Mouse (Mus musculus) E14TG2a.4 (cell line): ENCODE measurements around the gene Stard8.
A peak's percentile ranks its signal among the peaks of the same experiment; 100 is the strongest.
"Not testable (repeated sequence)": the region's sequence is repeated elsewhere in the genome, so short reads cannot be mapped to it uniquely, and the experiment has no call there.

Source experiments
- H3K27me3 ChIP-seq: 2 replicates; pipeline ENCODE4 v1.6.1; 2014; ENCODE audit warnings: low read length, control low read depth; ENCODE audit not compliant: insufficient read depth
- H3K36me3 ChIP-seq: 2 replicates; pipeline ENCODE4 v1.6.1; 2014; ENCODE audit warnings: low read length, control low read depth; ENCODE audit not compliant: insufficient read depth
- H3K4me1 ChIP-seq: replicated peaks from 2 replicates; pipeline ENCODE4 v1.6.1; 2014; ENCODE audit warnings: low read depth, low read length, control low read depth
- H3K4me3 ChIP-seq: replicated peaks from 2 replicates; pipeline ENCODE4 v1.5.1; 2014; ENCODE audit warnings: mild to moderate bottlenecking, low read length
- H3K9me3 ChIP-seq: 2 replicates; pipeline ENCODE4 v1.6.1; 2014; ENCODE audit warnings: low read length, control low read depth
- CTCF ChIP-seq: conservative IDR thresholded peaks from 2 replicates; pipeline ENCODE4 v1.5.1; 2014; ENCODE audit warnings: low read length
- NANOG ChIP-seq: IDR thresholded peaks from 2 replicates; pipeline ENCODE4 v1.6.1; 2014; ENCODE audit warnings: borderline replicate concordance, low read length, mixed read lengths
- POU5F1 ChIP-seq: IDR thresholded peaks from 2 replicates; pipeline ENCODE4 v1.6.1; 2014; ENCODE audit warnings: low read length, borderline replicate concordance

The Stard8 gene

GRCm38 (mm10) chrX:99003046-99003445, at the start of gene Stard8:
TSS of gene Stard8 (plus strand) at chrX:99003248.
- Histone ChIP-seq H3K27me3 (no peaks in the 10 kb centered on the region; the same call in 1 of the 2 replicates), H3K4me1 (no peaks in the 10 kb centered on the region), H3K36me3 (no peaks in the 10 kb centered on the region), H3K9me3 (no peaks in the 10 kb centered on the region), H3K4me3 (no peak within 1 kb of the TSS)
- TF ChIP-seq NANOG (no peak), POU5F1 (no peak), CTCF (no peak)

- Histone ChIP-seq H3K9me3 (no peaks in the 10 kb centered on the region), H3K4me1 (no peaks in the 10 kb centered on the region), H3K27me3 (no peaks in the 10 kb centered on the region), H3K4me3 (no peak overlapping the region), H3K36me3 (no peaks in the 10 kb centered on the region)
- TF ChIP-seq CTCF: peak; percentile 49
- TF ChIP-seq NANOG: no peak
These were observed 49.1 kb upstream of the Stard8 start for GRCm38 (mm10) chrX:98953941-98954340.

GRCm38 (mm10) chrX:98958287-98958686, 44.8 kb upstream of the Stard8 start:
- Histone ChIP-seq H3K9me3 (no peaks in the 10 kb centered on the region), H3K4me1 (no peaks in the 10 kb centered on the region), H3K4me3 (no peak overlapping the region), H3K27me3 (no peaks in the 10 kb centered on the region), H3K36me3 (no peaks in the 10 kb centered on the region)
- TF ChIP-seq CTCF: no peak
- no peak for TF ChIP-seq POU5F1
- TF ChIP-seq NANOG: no peak

- Histone ChIP-seq H3K27me3 (no peaks in the 10 kb centered on the region), H3K4me1 (no peaks in the 10 kb centered on the region), H3K36me3 (no peaks in the 10 kb centered on the region), H3K4me3 (no peak overlapping the region), H3K9me3 (no peaks in the 10 kb centered on the region)
- TF ChIP-seq POU5F1 (no peak), NANOG (no peak), CTCF (no peak)
These were observed 44.0 kb upstream of the Stard8 start for GRCm38 (mm10) chrX:98959050-98959449.

- TF ChIP-seq POU5F1 (no peak), CTCF (no peak), NANOG (no peak)
- Histone ChIP-seq H3K36me3 (no peaks in the 10 kb centered on the region), H3K9me3 (no peaks in the 10 kb centered on the region), H3K4me1 (no peaks in the 10 kb centered on the region), H3K27me3 (no peaks in the 10 kb centered on the region), H3K4me3 (no peak overlapping the region)
These were observed 39.3 kb upstream of the Stard8 start for GRCm38 (mm10) chrX:98963742-98964141.

GRCm38 (mm10) chrX:98964513-98964912, 38.5 kb upstream of the Stard8 start:
- no peaks in the 10 kb centered on the region for H3K4me1 ChIP-seq
- TF ChIP-seq POU5F1 (no peak), NANOG (no peak), CTCF (no peak)
- H3K4me3 ChIP-seq: no peak overlapping the region
- no peaks in the 10 kb centered on the region for H3K36me3 ChIP-seq
- no peaks in the 10 kb centered on the region for H3K9me3 ChIP-seq
- H3K27me3 ChIP-seq: no peaks in the 10 kb centered on the region

GRCm38 (mm10) chrX:98986611-98987010, 16.4 kb upstream of the Stard8 start:
- peak; percentile 35; the same call in 1 of the 2 replicates for TF ChIP-seq CTCF
- H3K9me3 ChIP-seq, H3K36me3 ChIP-seq, H3K27me3 ChIP-seq, H3K4me1 ChIP-seq, H3K4me3 ChIP-seq: not testable (repeated sequence)

- TF ChIP-seq POU5F1 (no peak), CTCF (peak; percentile 53), NANOG (no peak)
- no peak overlapping the region for H3K4me3 ChIP-seq
- H3K4me1 ChIP-seq: no peaks in the 10 kb centered on the region
- H3K36me3 ChIP-seq: no peaks in the 10 kb centered on the region
- H3K9me3 ChIP-seq: no peaks in the 10 kb centered on the region
- H3K27me3 ChIP-seq: no peaks in the 10 kb centered on the region
These were observed 13.5 kb upstream of the Stard8 start for GRCm38 (mm10) chrX:98989574-98989973.

- Histone ChIP-seq H3K4me1 (no peaks in the 10 kb centered on the region), H3K4me3 (no peak overlapping the region), H3K36me3 (no peaks in the 10 kb centered on the region), H3K27me3 (no peaks in the 10 kb centered on the region; the same call in 1 of the 2 replicates), H3K9me3 (no peaks in the 10 kb centered on the region)
- TF ChIP-seq CTCF (no peak), POU5F1 (no peak), NANOG (no peak)
These were observed 983 bp upstream of the Stard8 start for GRCm38 (mm10) chrX:99002065-99002464.

- no peak for TF ChIP-seq CTCF
- no peak for TF ChIP-seq NANOG
- TF ChIP-seq POU5F1: no peak
- Histone ChIP-seq H3K4me1 (no peaks in the 10 kb centered on the region), H3K9me3 (no peaks in the 10 kb centered on the region), H3K4me3 (no peak overlapping the region), H3K36me3 (no peaks in the 10 kb centered on the region), H3K27me3 (no peaks in the 10 kb centered on the region)
These were observed 7.5 kb downstream of the Stard8 start for GRCm38 (mm10) chrX:99010581-99010980.
